Mouse (Mus musculus) MEL (cell line): Measurements from ENCODE around the gene Trim65.

ENCODE experiments used
- CTCF ChIP-seq, 3 experiments: IDR thresholded peaks in 2 of 3; conservative IDR thresholded peaks in 1 of 3; 2 replicates each; pipeline ENCODE4 v1.5.1; 2011 to 2012; ENCODE audit warnings: low read length in 3 of 3, low read depth in 2 of 3, mild to moderate bottlenecking in 2 of 3, improper control_type of control experiment in 1 of 3, inconsistent platforms in 1 of 3, mixed read lengths in 1 of 3, moderate library complexity in 1 of 3; ENCODE audit not compliant: control insufficient read depth in 1 of 3, insufficient read depth in 1 of 3, poor library complexity in 1 of 3, severe bottlenecking in 1 of 3
- E2F4 ChIP-seq: IDR thresholded peaks from 2 replicates; pipeline ENCODE4 v1.6.1; 2011; ENCODE audit warnings: low read depth, low read length, improper control_type of control experiment, borderline replicate concordance
- EP300 ChIP-seq, 2 experiments: IDR thresholded peaks; 2 replicates each; pipeline ENCODE4 v1.6.1; 2011; ENCODE audit warnings: improper control_type of control experiment in 2 of 2, low read length in 2 of 2, low read depth in 1 of 2, mild to moderate bottlenecking in 1 of 2
- ETS1 ChIP-seq: IDR thresholded peaks from 2 replicates; pipeline ENCODE4 v1.6.1; 2012; ENCODE audit warnings: low read depth, mild to moderate bottlenecking, inconsistent platforms, low read length, improper control_type of control experiment, moderate library complexity
- MAX ChIP-seq: IDR thresholded peaks from 2 replicates; pipeline ENCODE4 v1.6.1; 2011; ENCODE audit warnings: low read length, improper control_type of control experiment
- MAZ ChIP-seq: IDR thresholded peaks from 2 replicates; pipeline ENCODE4 v1.6.1; 2012; ENCODE audit warnings: low read depth, mild to moderate bottlenecking, inconsistent platforms, low read length, improper control_type of control experiment
- POLR2A ChIP-seq, 2 experiments: IDR thresholded peaks; 2 replicates each; pipeline ENCODE4 v1.6.1; 2011 to 2012; ENCODE audit warnings: low read length in 2 of 2, mild to moderate bottlenecking in 2 of 2, control low read depth in 1 of 2, improper control_type of control experiment in 1 of 2, low read depth in 1 of 2, moderate library complexity in 1 of 2; ENCODE audit not compliant: control insufficient read depth in 1 of 2, insufficient read depth in 1 of 2, poor library complexity in 1 of 2
- RAD21 ChIP-seq: IDR thresholded peaks from 2 replicates; pipeline ENCODE4 v1.6.1; 2011; ENCODE audit warnings: mild to moderate bottlenecking, low read depth, low read length, improper control_type of control experiment
- SIN3A ChIP-seq: IDR thresholded peaks from 2 replicates; pipeline ENCODE4 v1.6.1; 2012; ENCODE audit warnings: low read length, improper control_type of control experiment, inconsistent platforms
- USF2 ChIP-seq, 2 experiments: IDR thresholded peaks; 2 replicates each; pipeline ENCODE4 v1.6.1; 2011 to 2012; ENCODE audit warnings: improper control_type of control experiment in 2 of 2, low read length in 2 of 2, borderline replicate concordance in 1 of 2, inconsistent platforms in 1 of 2, low read depth in 1 of 2, mild to moderate bottlenecking in 1 of 2; ENCODE audit not compliant: insufficient read depth in 1 of 2

DNA sequence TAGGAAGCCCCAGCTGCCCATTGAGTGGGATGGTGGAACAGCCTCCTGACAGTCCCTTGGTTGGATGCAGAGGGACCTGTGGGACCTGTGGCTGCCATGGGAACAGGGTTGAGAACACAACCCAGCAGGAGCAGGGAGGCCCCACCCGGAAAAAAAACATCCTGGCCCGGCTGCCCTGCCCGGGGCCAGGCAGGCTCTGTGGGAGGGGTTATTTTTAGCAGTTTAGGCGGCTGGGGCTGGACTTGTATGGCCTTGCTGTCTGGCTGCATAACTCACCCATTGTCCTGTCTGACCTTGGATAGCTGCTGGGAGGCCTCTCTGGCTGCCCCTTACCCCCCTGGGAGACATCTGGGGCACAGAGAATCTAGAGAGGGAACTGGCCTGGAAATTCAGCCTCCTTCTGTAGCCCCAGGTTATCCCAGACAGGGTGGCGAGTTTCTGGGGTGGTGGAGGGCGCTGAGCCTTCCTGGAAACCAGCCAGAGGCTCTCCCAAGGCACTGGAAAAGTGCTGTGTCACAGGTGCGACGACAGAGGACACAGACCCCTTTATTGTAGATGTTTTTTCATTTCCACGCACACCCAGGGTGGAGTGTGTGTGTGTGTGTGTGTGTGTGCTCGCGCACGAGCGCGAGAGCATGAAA, 26.8 kb downstream of the Trim65 start:
- TF ChIP-seq ETS1 (no peak; the same call in 1 of the 2 replicates), CTCF (IDR thresholded peaks at IDR 0.05 in 2 of 3, conservative IDR thresholded peaks at IDR 0.05 in 1 of 3; ENCODE audit: control insufficient read depth in 1 of 3, insufficient read depth in 1 of 3, low read depth in 2 of 3, low read length in 3 of 3, poor library complexity in 1 of 3, severe bottlenecking in 1 of 3) (no peak), MAZ (no peak), USF2 (IDR thresholded peaks at IDR 0.05; ENCODE audit: borderline replicate concordance in 1 of 2, insufficient read depth in 1 of 2, low read depth in 1 of 2, low read length in 2 of 2) (no peak), MAX (no peak), E2F4 (no peak), POLR2A (IDR thresholded peaks at IDR 0.05; ENCODE audit: control insufficient read depth in 1 of 2, insufficient read depth in 1 of 2, low read depth in 1 of 2, low read length in 2 of 2, poor library complexity in 1 of 2) (no peak), SIN3A (0 out of 2 replicates have a peak, but pooled peaks have one; percentile 25), EP300 (IDR thresholded peaks at IDR 0.05; ENCODE audit: low read depth in 1 of 2, low read length in 2 of 2) (no peak), RAD21 (no peak)
